Mouse (Mus musculus) colon, adult 2 months (tissue): Measurements from ENCODE around the gene Gabrb3. TPM values are rescaled to one million over a fixed set of nuclear protein-coding genes. Genes with fewer than 3 reads are reported as not detected.

Source experiments
- polyA plus RNA-seq: library from polyadenylated mRNA; depleted of rRNA; stranded (reverse); fragments of >200 nt; gene quantifications from 2 replicates; pipeline ENCODE4 v1.2.3, GENCODE M21; 2012; rRNA removed

Gabrb3 gene
- 0.20 and 0.43 TPM in 2 replicates for polyA plus RNA-seq

GRCm38 (mm10) chr7:57419392-57419791 is at the start of gene Gabrb3:
Gene Gabrb3 (plus strand): TSS chr7:57419692.

GRCm38 (mm10) chr7:57386517-57387340 is 32.8 kb upstream of the Gabrb3 start, which contains the start of gene Gabrg3:
Gene Gabrg3 (minus strand): TSS chr7:57387188.

GRCm38 (mm10) chr7:57509681-57510141 is 90.2 kb downstream of the Gabrb3 start, which contains the start of gene Gabra5:
Gene Gabra5 (minus strand): TSS chr7:57510059.

Other genes with a start within 250 kb of the Gabrb3 start
- 0.45 and 0.73 TPM in 2 replicates for gene Gabrg3, start 32.5 kb upstream of the Gabrb3 start, polyA plus RNA-seq
- not detected in 2 replicates for gene Gabra5, start 90.4 kb downstream of the Gabrb3 start, polyA plus RNA-seq